Mouse (Mus musculus) lung, adult 18-20 months (tissue): ENCODE measurements around the gene Hsd3b6.
"Not testable (repeated sequence)": the region's sequence is repeated elsewhere in the genome, so short reads cannot be mapped to it uniquely, and the experiment has no call there.

Source experiments
- DNase-seq, 2 experiments: peaks; one replicate each; pipeline ENCODE4 v3.0.0; 2022; ENCODE audit warnings: mixed read lengths in 2 of 2

The Hsd3b6 gene

GRCm38 (mm10) chr3:98814101-98814670 lies at the start of gene Hsd3b6:
Gene Hsd3b6 (minus strand): TSS chr3:98814443.
- DNase-seq, result no peak

- no peak for DNase-seq
Observed at GRCm38 (mm10) chr3:98862800-98863199, 48.6 kb upstream of the Hsd3b6 start.

GRCm38 (mm10) chr3:98859576-98859975 lies 45.3 kb upstream of the Hsd3b6 start, which contains the start of gene Hsd3b1:
Gene Hsd3b1 (minus strand): TSS chr3:98859794.
- no peak for DNase-seq

GRCm38 (mm10) chr3:98858051-98858450 lies 43.8 kb upstream of the Hsd3b6 start:
- DNase-seq, result no peak

DNA sequence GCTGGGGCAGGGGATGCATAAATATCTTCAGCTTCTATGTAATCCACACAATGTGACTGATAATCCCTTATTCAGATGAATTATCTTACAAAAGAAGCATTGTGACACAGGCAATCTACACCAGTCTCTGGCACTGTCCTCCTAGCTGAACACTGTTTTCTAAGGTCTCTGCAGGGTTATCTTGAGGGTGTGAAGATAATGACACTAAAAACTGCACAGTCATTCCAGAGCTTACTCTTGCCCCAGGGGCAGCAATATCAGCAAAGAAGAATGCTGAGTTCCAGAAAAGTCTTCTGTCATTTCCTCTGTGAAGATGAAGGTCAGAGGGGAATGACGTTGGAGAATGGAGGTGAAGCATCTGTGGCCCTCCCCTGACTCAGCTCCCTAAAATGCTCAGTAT lies 42.6 kb upstream of the Hsd3b6 start:
- no peak for DNase-seq

GRCm38 (mm10) chr3:98855160-98855559 lies 40.9 kb upstream of the Hsd3b6 start:
- DNase-seq, result no peak

DNA sequence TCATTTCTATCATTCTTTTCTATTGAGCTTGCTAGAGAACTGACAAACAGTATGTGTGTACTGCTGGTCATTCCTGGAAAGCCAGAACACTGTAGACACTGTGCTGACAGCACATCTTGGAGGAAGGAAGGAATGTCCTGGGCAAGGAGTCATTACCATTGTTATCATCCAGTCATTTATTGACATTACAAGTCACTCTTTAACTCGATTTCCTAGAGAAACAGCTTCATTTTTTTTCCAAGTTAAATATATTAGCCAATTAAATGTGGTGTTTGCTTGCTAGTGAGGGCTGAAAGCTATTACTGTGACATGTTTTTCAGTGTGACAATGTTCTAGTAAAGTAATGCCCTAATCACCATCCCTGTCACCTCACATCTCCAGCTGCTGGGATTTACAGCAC lies 39.4 kb upstream of the Hsd3b6 start:
- no peak for DNase-seq

GRCm38 (mm10) chr3:98853051-98853450 lies 38.8 kb upstream of the Hsd3b6 start:
- DNase-seq, result no peak

- no peak for DNase-seq
Observed at GRCm38 (mm10) chr3:98852631-98853030, 38.4 kb upstream of the Hsd3b6 start.

DNA sequence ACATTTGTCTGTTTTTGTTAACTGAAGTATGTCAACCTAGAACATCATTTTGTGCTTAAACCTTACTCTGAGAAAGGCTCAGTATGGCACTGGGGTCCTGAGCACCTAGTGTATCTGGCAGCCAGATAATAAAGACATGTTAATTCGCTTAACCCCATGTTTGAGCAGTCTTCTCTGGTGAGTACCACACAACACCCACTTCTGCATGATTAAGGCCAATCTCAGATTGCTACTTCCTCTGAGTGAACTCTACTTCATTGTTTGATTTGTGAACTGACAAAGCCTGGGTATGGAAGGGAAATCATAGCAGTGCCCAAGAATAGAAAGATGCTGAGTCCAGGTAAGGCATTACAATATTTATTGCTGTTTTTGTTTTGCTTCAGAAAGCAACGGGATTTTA lies 37.6 kb upstream of the Hsd3b6 start:
- DNase-seq, result no peak

DNA sequence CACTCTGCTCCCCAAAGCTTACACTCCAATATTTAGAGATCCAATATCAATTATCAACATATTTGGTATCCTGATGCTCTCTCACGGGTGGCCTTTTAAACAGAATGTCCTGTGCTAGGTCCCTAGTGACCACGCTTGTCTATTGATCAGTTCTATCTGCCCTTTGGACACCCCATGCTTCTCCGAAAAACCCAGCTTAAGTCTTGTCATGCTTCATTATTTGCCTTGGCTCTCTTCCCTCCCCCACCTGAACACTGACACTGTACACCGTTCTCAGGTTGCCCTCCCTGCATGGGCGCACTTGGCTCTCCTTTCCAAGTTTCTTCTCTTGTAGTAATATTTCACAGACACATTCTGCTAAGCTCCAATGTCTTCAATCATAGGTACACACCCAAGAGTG lies 36.0 kb upstream of the Hsd3b6 start:
- DNase-seq, result no peak

DNA sequence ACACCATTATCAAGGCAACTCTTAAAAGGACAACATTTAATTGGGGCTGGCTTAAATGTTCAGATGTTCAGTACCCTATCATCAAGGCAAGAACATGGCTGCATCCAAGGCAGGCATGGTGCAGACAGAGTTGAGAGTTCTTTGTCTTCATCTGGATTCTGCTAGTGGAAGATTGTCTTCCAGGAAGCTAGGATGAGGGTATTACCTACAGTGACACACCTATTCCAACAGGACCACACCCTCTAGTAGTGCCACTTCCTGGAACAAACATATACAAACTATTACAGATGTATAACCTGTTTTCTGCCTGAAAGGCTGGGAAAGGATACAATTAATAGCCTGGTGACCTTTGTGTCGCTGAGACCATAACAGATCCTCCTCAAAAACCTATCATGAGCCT lies 34.7 kb upstream of the Hsd3b6 start:
- DNase-seq, result no peak

DNA sequence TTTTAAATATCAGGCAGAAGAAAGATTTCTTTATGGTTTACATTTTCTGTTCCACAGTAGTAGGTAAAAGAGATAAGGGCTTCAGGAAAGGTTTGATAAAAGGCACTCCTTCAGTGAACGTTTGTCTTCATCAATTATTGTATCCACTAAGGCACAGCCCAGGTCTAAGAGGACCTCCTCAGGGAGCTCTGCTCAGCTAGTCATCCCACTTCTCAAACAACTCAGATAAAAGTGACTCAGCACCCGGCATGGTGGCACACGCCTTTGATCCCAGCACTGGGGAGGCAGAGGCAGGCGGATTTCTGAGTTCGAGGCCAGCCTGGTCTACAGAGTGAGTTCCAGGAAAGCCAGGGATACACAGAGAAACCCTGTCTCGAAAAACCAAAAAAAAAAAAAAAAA lies 1.6 kb downstream of the Hsd3b6 start:
- DNase-seq, result not testable (repeated sequence)

DNA sequence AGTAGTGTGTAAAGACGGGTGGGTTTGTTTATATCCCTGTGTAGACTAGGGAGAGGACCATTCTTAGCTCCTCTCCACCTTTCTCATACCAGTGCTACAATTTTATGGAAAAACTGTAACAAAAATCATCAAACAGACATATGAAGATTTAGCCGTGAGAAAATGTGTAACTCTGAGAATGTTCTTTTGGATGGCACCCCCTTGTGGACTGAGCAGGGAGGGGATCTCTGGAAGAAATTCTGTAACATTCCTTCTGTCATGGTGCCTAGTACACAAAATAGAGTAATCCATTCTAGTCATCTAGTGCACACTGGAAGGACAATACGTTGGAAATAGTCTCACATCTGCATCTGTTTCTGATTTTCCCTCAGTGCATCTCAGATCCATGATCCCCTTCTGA lies 9.2 kb downstream of the Hsd3b6 start:
- DNase-seq, result not testable (repeated sequence)

- DNase-seq, result no peak
Observed at GRCm38 (mm10) chr3:98786551-98786950, 27.7 kb downstream of the Hsd3b6 start.

DNA sequence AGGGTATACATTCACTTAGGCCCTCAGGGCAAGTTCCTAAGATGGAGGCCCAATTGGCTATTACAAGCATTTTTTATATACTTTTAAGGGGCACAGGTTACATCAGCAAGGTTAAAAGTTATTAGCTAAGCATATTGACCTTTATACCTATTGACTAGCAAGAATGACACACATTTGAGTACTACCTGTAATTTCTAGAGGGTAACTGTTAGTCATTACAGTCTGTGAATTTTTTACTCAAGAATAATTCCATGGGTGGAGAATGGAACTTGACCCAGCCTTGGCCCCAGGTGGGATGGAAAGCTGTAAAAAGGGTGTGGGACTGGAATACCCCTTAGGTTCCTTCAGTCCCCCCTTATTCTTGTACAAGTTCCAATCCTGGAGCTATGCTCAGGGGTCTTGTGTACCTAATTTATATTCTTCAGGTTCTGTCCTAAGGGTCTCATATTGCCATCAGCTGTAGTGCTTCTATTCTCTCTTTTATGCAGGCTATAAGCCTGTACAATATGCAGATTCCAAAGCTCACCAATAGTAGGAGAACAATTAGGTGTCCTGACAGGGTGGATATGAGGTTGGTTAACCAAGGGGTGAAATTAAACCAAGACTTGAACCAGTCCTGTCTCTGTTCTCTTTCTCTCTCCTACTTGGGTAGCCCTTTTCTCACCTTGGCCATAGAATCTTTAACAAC lies 31.9 kb downstream of the Hsd3b6 start:
- DNase-seq, result no peak

DNA sequence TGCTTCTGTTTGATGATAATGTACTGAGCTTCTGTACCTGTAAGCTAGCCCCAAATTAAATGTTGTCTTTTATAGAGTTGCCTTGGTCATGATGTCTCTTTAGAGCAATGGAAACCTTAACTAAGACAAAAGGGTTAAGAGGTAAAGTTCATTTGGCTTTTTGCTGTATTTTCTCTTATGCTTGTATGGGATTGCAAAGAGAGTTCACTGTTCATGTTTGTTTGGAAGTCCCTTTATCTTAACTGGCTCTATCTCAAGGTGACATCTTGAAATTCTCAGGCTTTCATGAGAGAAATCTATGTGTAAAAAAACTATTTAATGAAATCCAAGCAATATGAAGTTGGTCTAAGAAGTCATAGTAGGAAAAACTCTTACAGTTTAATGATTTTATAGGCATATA lies 33.3 kb downstream of the Hsd3b6 start:
- DNase-seq, result no peak

GRCm38 (mm10) chr3:98764155-98764554 lies 50.1 kb downstream of the Hsd3b6 start:
- no peak for DNase-seq

DNA sequence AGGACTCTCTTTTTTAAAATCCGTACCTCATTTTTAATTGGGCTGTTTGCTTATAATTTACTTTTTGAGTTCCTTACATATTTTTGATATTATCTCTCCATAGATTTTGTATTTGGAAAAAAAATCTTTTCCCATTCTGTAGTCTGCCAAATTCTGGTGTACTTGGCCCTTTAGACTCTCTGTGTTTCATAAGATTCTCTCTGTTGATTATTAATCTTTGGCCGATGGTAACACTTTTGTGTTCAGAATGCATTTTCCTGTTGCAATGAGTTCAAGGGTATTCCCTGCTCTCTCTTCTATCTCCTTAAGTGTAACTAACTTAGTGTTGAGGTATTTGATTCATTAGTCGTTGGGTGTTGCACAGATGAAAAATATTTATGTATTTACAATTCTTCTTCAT lies 57.4 kb downstream of the Hsd3b6 start:
- DNase-seq, result no peak
